Mouse (Mus musculus) neural tube, embryonic 12.5 days (tissue): Measurements from ENCODE around the gene Olfr345. TPM values are rescaled to one million over a fixed set of nuclear protein-coding genes. Genes with fewer than 3 reads are reported as not detected.

Experiments used
- ATAC-seq: fragments of 200-750 bp; cut with Nextera tagmentation; 2 replicates; pipeline ENCODE4 v1.8.0; 2017; ENCODE audit warnings: low read depth, mild to moderate bottlenecking, moderate TSS enrichment, moderate library complexity; ENCODE audit not compliant: low FRiP score
- H3K27ac ChIP-seq: fragments of 300-500 bp; sonication (generic); 2 replicates; pipeline ENCODE4 v1.5.1; 2016
- H3K27me3 ChIP-seq: fragments of 300-500 bp; sonication (generic); replicated peaks from 2 replicates; pipeline ENCODE4 v1.6.1; 2016; ENCODE audit warnings: mild to moderate bottlenecking
- H3K36me3 ChIP-seq: fragments of 300-500 bp; sonication (generic); 2 replicates; pipeline ENCODE4 v1.6.1; 2016; ENCODE audit warnings: mild to moderate bottlenecking
- H3K4me1 ChIP-seq: fragments of 300-500 bp; sonication (generic); 2 replicates; pipeline ENCODE4 v1.6.1; 2016
- H3K4me2 ChIP-seq: fragments of 300-500 bp; sonication (generic); replicated peaks from 2 replicates; pipeline ENCODE4 v1.6.1; 2016; ENCODE audit warnings: mild to moderate bottlenecking
- H3K4me3 ChIP-seq: fragments of 300-500 bp; sonication (generic); 2 replicates; pipeline ENCODE4 v1.5.1; 2016
- H3K9ac ChIP-seq: fragments of 300-500 bp; sonication (generic); 2 replicates; pipeline ENCODE4 v1.6.1; 2016; ENCODE audit warnings: mild to moderate bottlenecking
- H3K9me3 ChIP-seq: fragments of 300-500 bp; sonication (generic); 2 replicates; pipeline ENCODE4 v1.6.1; 2016; ENCODE audit warnings: mild to moderate bottlenecking
- WGBS: fragments of 180-500 bp; shearing (Covaris S2); methylation state at CpG from one replicate; pipeline ENCODE4 v1.1.7; 2016; 5-methylcytosine and 5-hydroxymethylcytosine counted together
- polyA plus RNA-seq: library from polyadenylated mRNA; unstranded; fragments of >200 nt; fragmentation: Nextera tagmentation; extraction: Ambion mirVana; gene quantifications from 2 replicates; pipeline ENCODE4 v1.2.1, GENCODE M21; 2016

Olfr345 gene
- not detected in 2 replicates for polyA plus RNA-seq

GRCm38 (mm10) chr2:36639741-36640140, at the start of gene Olfr345:
TSS of gene Olfr345 (plus strand) at chr2:36640041.
- Histone ChIP-seq H3K27ac (no peak within 1 kb of the TSS), H3K9me3 (0 out of 2 replicates have a peak, but pooled peaks cover 18% of the 10 kb centered on the region), H3K4me1 (no peaks in the 10 kb centered on the region), H3K4me2 (no peak within 1 kb of the TSS), H3K4me3 (no peak within 1 kb of the TSS), H3K27me3 (no peaks in the 10 kb centered on the region), H3K9ac (no peak within 1 kb of the TSS), H3K36me3 (no peaks in the 10 kb centered on the region)
- WGBS = 93% methylated on average over 1 of the region's 1 CpGs
- no peak for ATAC-seq

- Histone ChIP-seq H3K36me3 (no peaks in the 10 kb centered on the region), H3K27ac (no peak within 1 kb of the TSS), H3K27me3 (no peaks in the 10 kb centered on the region), H3K9ac (no peak within 1 kb of the TSS), H3K4me3 (no peak within 1 kb of the TSS), H3K9me3 (peaks cover 17% of the 10 kb centered on the region), H3K4me1 (no peaks in the 10 kb centered on the region), H3K4me2 (no peak within 1 kb of the TSS)
- WGBS = 87% methylated on average over 1 of the region's 1 CpGs
- ATAC-seq = no peak
Measured at GRCm38 (mm10) chr2:36685488-36685887, 45.6 kb downstream of the Olfr345 start, which contains the start of gene Olfr346. TSS of gene Olfr346 (plus strand) at chr2:36685788.

Other genes with a start within 250 kb of the Olfr345 start
- gene Olfr339, start 221.1 kb upstream of the Olfr345 start, polyA plus RNA-seq = not detected in 2 replicates
- gene Olfr340, start 187.5 kb upstream of the Olfr345 start, polyA plus RNA-seq = not detected in 2 replicates
- gene Olfr341, start 157.6 kb upstream of the Olfr345 start, polyA plus RNA-seq = not detected in 2 replicates
- gene Olfr342, start 115.0 kb upstream of the Olfr345 start, polyA plus RNA-seq = not detected in 2 replicates
- gene Olfr344, start 73.4 kb upstream of the Olfr345 start, polyA plus RNA-seq = not detected in 2 replicates
- gene Olfr346, start 45.7 kb downstream of the Olfr345 start, polyA plus RNA-seq = not detected in 2 replicates
- gene Olfr347, start 91.9 kb downstream of the Olfr345 start, polyA plus RNA-seq = not detected in 2 replicates
- not detected in 2 replicates for gene Olfr348, start 144.2 kb downstream of the Olfr345 start, polyA plus RNA-seq
- gene Olfr50, start 150.5 kb downstream of the Olfr345 start, polyA plus RNA-seq = not detected in 2 replicates
- not detected in 2 replicates for gene Olfr3, start 177.0 kb downstream of the Olfr345 start, polyA plus RNA-seq
- not detected in 2 replicates for gene Olfr350, start 206.3 kb downstream of the Olfr345 start, polyA plus RNA-seq
- not detected in 2 replicates for gene Olfr351, start 222.6 kb downstream of the Olfr345 start, polyA plus RNA-seq
- gene Olfr352, start 228.4 kb downstream of the Olfr345 start, polyA plus RNA-seq = not detected in 2 replicates